Mouse (Mus musculus): ENCODE data around the gene Gm10160.

Gene Gm10160

DNA sequence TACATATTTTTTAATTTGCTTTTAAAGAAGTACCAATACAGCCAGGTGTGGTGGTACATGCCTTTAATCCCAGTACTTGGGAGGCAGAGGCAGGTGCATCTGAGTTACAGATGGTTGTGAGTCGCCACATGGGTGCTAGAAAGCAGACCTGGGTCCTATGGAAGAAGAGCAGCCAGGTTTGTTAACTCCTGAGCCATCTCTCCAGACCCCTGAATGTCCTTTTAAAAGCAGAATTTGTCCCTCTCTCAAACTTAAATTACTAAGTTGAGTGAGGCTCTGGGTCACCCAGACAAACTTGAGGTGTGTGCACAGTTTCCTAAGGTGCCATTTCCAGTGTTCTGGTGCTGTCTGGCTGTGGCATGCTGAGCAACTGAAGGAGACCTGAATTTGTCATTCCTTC lies at the start of gene Gm10160:
Gene Gm10160, minus strand, starts transcription at position 101 of the 400 bp plus-strand sequence.
- no peak for DNase-seq (ENCODE audit: low read depth, low spot score)

DNA sequence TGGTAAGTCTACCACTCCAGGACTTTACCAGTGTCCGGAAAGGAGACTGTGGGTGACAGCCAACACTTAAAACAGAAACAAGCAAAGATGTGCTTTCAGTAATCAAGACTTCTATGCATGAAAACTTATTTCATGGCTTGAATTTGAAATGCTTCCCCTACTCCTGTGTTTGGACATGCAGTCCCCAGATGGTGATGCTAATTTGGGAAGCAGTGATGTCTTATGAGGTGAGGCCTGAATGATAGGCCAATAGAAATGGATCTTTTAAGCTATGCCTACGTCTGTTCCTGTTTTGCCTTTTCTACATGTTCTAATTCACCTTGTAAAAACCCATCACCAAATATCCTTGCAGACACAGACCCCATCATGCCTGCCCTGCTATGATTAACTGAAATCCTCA lies 49.3 kb upstream of the Gm10160 start:
- DNase-seq (ENCODE audit: low read depth, low spot score): no peak

DNA sequence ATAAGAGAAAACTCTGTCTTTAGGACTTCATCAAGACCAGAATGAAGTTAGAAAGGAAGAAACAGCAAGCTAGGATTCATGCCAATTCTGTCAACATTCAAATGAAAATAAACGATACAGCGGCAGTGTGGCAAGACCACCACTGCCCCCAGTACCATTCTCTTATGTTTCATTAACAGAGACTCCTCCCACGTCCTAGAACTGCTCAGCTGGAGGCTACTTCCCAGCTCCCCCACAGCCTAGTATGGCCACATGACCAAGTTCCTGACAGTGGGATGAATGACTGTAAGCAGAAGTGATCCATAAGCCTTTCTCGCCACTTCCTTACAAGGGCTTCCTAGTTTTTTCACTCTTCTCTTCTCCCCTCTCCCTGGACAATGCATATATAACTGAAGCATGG lies 48.5 kb upstream of the Gm10160 start:
- no peak for DNase-seq (ENCODE audit: low read depth, low spot score)

DNA sequence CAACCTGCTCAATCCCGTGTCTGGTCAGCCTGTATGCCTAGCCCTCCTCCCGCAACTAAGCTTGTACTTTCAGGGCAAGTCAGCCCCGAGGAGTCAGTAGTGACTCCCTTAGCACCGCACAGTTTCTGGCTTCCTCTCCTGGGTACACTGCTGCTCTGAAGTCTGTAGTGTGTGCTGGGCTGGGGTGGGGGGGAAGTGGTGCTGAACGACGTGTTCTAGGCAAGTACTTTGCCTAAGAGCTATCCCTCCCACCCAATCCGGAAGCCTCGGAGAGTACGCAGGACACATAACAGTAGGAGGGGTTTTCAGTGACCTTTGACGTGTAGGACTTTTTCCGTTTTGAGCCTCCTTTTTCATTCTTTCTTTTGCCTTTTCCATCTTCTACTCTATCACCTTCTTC lies 43.8 kb upstream of the Gm10160 start:
- DNase-seq (ENCODE audit: low read depth, low spot score): no peak

DNA sequence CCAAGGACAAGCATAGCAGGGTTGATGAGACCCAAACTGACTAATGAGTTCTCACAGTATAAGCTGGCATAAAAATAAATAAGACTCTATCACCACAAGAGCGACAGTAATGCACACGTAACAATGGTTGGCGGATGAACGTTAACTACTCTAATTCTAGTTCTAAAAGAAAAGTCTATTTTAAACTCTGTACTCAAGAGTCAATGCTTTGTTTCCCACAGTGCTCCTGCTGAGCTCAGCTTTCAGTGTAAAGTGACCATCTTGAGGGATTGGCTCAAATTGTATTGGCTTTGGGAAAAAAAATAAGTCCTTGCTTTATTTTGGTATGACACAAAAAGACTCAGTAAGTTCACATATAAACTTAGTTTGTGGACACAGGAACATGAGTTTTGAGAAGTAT lies 29.5 kb upstream of the Gm10160 start:
- no peak for DNase-seq (ENCODE audit: low read depth, low spot score)

DNA sequence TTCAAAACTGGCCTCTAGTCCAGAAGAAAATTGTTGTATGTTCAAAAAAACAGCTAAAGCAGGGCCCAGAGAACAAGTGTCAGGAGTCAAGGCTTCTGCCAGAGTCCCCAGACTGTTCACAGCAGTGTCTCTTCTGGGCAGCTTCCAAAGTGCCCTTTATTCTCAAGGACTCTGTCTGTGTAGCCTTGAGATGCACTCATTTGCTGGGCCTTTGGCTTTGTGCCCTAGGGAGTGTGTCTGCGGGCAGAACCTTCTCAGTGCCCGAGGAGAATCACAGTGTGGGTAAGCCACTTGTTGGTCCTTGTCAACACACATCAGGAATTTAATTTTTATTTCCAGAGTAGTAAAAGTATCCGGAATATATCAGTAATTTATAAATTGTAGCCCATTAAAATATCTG lies 26.0 kb upstream of the Gm10160 start:
- DNase-seq (ENCODE audit: low read depth, low spot score): no peak

DNA sequence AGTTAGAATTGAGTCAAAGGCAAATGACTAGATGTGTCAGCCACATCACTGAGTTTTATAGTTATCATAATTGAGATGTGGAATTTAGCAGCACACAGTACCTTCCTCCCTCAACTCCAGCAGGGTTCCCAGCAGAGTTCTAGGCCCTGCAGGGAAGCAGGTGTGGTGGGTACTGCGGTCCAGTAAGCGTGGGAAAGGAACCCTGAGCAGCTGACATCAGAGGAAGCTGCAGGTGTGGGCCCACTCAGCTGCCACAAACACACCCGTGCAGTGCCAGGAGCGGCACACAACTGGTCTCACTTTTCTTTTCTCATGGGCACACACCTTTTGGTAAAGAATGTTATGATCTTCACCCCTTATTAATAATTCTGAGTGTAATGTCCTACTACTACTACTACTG lies 25.2 kb upstream of the Gm10160 start:
- DNase-seq (ENCODE audit: low read depth, low spot score): no peak

DNA sequence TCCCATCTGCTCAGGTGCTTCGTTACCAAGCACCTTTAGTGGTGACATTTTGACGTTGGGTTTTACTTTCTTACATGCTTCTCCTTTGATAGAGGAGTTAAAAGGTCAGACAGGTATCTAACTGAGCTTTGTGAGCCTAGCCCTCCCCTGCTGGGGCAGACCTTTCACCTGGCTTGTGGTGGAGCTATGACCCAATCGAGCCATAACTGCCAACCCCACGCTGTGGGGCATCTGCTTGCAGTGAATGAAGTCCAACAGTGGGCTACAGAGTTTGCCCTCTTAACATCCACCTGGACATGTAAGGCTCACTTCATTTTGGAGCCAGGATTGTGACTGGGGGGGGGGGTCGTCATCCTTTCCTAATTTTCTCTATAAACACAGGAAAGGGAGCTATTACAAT lies 24.7 kb upstream of the Gm10160 start:
- DNase-seq (ENCODE audit: low read depth, low spot score): no peak

DNA sequence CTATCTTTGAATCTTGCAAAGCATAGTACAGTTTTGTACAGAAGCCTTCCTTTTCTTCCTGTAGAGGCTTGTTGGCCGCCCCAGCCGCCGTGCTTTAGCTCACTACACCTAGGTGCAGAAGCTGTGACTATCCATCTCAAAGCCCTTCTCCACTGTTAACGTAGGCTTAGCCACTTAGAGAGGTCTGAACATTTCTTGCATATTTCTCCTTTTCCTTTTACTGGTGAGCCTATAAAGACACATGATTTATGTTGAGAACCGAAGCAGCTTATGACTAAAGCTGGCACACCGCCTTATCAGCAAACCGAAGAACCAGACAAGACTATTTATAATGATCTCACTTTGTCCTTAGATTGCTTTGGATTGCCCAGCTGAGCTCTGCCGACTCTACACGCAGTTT lies 19.8 kb upstream of the Gm10160 start:
- no peak for DNase-seq (ENCODE audit: low read depth, low spot score)

DNA sequence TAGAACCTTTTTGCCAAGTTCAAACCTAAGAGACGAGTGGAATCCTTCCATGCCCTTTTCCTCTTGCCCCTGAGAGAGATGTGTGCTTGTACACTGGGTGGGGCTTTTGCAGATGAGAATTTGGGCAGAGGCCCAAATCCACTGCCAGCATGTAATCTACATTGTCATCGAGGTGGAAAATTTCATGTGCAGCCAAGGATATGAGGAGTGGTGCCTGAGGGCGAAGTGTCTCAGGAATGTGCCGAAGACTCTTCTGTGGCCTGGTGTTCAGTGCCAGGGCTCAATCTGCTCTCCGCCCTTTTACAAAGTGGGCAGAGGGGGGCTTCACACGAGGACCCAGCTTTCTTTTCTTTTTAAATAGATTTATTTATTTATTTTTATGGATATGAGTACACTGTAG lies 19.0 kb upstream of the Gm10160 start:
- DNase-seq (ENCODE audit: low read depth, low spot score): no peak

DNA sequence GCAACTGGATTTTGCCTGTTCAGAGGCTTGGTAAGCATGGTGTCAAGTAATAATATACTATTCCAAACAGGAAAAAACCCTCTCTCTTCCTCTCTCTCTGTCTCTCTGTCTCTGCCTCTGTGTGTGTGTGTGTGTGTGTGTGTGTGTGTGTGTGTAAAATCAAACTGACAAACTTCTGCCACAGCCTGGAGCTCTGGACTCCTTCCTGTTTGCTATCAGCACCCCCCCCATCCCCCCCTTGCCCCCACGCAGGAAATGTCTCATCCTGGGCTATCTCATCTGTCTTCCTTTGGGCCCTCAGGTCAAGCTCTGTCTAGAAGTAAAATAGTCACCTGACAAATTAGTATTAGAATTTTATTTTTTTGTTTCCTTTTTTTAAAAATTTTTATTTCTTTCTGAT lies 18.2 kb upstream of the Gm10160 start:
- DNase-seq (ENCODE audit: low read depth, low spot score): no peak

DNA sequence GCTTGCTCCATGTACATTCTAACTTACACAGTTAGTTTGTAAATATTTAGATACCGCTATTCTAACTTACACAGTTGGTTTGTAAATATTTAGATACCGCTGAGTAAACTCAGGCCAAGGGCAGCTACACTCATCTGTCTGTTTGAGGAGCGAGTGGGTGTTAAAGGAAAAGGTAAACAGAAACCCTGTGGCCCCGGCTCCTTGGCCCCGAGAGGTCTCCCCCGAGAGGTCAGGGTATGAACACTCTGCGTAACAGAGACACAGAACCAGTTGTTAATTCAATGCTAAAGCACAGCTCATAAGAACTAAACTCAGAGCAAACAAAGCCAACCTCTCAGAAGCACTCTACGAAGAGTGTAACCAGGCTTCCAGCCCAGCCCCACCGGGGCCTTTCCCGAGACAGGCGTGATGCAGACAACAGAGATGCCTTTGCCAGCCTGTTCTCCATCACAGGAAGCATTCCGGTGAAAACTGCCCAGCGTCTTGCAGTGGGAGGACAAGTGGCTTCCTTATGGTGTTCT lies 17.0 kb upstream of the Gm10160 start:
- DNase-seq (ENCODE audit: low read depth, low spot score): no peak

DNA sequence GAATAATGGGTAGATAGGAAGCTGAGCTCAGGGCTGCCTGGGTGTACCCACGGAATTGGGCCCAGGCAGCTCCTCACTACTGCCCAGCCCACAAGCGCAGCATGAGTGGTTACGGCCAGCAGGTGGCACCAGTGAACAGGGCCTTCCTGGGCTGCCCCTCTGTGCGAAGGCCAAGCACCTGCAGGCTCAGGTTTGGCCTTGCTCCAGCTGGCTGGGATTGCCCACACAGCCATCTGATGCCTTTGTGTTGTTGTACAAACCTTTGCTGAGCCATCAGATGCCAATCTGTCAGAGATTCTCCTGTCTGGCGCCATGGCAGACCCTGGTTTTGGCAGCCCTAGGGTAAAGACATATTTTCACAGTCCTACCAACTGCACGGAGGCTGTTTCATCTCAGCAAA lies 12.6 kb upstream of the Gm10160 start:
- DNase-seq (ENCODE audit: low read depth, low spot score): peak; percentile 70

DNA sequence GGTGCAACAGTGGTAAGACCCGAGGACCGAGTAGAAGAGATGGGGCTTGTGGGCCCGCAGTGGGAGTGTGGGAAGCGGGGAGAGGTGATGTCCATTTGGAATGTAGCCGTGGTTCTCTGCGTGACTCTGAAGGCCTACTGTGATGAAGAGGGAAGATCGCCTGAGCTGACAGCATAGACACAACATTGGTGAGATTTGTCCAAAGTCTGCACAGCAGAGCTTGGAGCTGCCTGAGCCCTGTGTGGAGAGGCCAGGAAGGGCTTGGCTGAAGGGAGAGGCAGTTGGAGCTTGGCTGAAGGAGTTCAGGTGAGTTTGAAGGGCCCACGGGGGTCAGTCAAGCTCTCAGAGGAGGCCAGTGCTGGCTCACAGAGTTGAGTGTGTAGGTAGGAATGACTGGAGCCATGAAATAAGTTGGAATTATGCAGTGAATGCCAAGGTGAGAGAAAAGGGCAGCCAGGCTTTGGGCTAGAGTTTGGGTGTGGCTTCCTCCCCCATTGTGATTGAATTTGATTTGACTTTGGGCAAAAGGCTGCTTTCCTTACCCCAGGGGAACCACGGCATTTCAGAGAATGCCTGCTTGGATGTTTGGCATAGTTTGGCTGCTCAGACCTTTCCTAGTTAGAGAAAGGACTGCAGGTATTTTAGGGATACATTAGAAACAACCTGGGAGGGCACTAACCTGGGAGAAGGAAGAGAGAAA lies 11.8 kb upstream of the Gm10160 start:
- no peak for DNase-seq (ENCODE audit: low read depth, low spot score)

DNA sequence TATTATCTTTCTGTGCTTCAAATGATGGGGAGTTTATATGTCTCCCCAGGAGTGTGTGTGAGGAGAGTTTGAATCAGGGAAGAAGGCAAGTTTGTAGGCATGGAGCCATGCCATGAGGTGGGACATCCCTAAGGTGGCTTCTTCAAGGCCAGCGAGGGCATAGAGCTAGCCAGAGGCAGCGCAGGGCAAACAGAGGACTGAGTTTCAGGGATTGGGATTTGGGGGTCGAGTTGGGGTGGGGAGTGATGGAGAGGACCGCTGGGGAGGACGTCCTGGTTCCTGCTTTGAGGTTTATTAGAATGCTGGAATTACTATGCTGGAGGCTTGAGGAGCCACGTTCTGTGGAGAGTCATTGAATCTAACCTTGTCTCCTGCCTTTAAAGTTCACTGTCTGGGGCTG lies 10.3 kb upstream of the Gm10160 start:
- no peak for DNase-seq (ENCODE audit: low read depth, low spot score)

DNA sequence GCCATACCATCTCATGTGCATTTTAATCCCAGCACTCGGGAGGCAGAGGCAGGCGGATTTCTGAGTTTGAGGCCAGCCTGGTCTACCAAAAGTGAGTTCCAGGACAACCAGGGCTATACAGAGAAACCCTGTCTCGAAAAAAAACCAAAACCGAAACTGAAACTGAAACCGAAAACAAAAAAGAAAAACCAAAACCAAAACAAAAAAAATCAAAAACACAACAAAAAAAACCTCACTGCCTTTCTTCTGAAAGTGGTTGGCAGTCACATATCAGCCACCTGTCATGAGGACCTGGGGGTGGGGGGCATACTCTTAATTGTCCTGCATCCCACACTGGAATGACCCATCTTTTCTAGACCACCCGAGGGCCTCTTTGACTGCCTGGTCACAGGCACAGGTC lies 9.0 kb upstream of the Gm10160 start:
- DNase-seq (ENCODE audit: low read depth, low spot score): no peak

DNA sequence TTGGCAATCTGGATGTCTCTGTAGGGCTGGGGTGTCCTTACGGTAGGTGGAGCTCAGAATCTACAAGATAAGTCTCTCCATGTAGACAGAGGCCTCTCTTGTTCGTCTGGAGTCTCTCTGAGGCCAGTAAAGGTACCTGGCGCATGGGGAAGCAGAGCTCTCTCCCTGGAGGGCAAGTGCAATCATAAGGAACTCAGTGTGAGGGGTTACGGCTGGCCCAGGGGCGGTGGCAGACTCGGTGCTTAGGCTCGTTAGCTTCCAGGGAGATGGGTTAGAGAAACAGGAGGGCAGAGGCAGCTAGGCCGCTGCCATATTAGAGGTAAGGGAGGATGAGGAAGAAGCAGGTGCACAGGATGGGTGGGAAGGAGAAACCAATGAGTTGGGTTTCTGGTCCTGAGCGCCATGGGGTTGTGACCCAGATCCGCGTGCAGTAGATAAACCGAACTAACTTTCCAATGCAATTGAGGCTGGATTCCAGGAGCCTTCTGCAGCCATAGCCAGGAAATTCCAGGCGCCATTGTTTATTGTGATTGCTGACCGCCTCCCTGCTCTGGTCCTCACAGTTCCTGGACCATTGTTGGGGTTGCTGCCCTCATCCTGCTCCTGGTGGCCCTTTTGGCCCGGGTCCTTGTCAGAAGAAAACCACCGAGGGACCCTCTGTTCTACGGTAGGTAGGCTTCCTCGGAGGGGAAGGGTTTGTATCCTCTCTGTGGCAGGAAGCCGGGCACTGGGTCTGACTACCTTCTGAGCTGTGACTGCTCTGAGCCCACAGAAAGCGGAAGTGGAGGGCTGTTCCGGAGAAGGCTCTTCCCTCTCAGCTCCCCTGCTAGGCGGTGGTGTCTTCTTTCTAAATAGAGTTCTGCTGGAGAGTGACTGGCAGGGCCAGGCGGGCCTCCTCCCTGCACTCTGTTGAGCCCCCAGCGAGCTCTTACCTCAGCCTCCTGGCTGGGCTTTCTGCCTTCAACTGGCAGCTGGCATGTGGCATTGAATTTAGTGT lies 7.3 kb upstream of the Gm10160 start:
- no peak for DNase-seq (ENCODE audit: low read depth, low spot score)

DNA sequence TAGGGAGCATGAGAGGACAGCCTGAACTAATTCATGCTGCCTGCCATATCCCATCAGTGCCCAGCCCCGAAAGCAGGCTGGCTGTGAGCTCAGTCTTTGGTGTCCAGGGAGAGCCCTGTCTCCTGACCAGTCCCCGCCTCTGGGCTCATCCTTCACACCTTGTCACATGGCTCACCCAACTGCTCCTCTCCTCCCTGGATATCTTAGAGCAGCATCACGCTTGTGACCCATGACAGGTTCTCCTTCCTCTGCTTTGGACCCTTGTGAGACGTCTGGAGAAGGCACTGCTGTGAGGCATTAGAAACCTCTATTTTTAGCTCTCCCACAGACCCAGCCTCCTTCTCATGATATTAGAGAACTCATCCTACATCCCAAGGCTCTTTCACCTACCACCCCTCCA lies 6.3 kb upstream of the Gm10160 start:
- DNase-seq (ENCODE audit: low read depth, low spot score): no peak

DNA sequence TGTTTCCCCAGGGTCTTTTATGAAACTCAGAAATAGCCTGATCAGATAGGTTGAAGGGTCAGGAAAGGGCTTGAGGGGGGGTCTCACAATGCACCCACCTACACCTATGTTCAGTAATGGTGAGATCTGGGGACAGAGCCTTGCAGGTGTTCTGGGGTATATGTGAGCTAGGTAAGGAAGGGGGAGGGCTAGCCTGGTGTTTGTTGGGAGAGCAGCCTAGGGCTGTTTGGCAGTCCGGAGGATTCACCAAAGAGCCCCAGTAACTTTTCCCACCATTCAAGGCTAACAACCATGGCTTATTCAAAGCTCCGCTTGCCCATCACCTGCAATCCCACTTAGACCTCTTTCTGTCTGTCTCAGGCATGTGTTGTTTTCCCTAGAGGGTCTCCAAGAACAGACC lies 5.9 kb upstream of the Gm10160 start:
- DNase-seq (ENCODE audit: low read depth, low spot score): no peak

DNA sequence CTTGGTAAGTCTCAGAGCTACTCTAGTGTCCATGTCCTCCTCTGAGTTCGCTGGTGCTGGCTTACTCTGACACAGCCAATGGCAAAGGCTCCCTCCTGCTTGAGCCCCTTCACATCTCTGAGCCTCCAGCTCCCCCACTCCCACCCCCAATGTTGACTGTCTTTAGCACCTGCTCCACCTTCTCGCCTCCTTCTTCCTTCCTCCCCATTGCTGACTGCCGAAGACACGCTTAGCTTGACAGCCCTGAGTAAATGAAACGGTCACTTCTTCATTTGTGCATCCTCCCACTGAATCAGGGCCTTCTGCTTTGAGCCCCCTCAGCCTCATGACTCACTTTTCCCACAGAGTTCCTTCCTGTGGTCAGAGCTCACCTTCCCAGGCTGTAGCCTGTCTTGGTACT lies 5.4 kb upstream of the Gm10160 start:
- no peak for DNase-seq (ENCODE audit: low read depth, low spot score)

DNA sequence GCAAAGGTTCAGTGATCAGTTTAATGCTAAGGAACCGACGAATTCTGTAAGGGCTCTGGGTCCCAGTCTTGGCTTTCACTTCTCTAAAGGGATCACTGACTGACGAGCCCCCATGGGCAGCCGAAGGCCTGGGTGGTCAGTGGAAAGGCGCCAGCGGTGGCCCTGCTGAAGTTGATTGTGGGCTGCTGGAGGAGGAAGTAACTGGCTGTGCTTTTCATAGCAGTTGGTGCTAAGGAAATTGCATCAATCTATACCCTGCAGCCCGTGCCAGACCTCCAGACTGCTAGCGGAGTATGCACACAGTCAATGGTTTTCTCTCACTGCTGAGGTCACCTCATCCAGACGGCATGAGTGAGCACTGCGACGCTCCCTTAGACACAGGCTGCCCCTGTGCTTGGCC lies 4.5 kb upstream of the Gm10160 start:
- DNase-seq (ENCODE audit: low read depth, low spot score): no peak

DNA sequence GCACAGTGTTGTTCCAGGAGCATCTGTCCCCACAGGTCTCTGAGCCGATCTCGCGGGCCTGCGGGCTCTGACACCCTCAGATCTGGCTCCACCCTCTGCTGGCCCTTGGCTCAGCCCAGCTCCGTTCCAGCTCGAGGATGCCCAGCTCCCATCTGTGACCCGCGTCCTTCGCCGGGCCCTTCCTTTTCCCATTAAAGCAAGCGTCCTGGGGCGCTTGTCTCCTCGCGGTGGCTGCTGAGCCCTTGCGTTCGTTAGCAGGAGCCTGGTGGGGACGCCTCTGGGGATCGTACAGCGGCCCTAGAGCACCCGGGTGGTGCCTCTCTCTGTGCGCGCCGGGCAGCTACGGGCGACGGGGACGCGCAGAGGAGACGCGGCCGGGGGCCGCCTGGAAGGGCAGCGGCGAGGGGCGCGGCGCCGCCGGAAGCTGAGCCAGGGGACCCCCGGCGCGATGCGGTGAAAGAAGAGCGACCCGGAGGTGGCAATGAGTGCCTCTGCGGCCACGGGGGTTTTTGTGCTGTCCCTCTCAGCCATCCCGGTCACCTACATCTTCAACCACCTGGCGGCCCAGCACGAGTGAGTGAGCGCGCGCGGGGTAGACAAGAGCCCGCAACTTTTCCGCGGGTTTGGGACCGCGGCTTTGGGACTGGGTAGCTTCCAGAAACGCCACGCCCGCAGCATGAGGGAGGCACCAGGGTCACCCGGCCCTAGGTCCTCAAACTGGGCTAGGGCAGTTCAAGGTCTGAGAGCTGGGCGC lies 3.6 kb upstream of the Gm10160 start, which contains the start of gene Tm6sf1:
Gene Tm6sf1, plus strand, starts transcription at position 34 of the 754 bp plus-strand sequence.
- DNase-seq (ENCODE audit: low read depth, low spot score): peak; percentile 71
